ENCODE assay signal across 23 mouse cellular contexts in the genomic region with DNA sequence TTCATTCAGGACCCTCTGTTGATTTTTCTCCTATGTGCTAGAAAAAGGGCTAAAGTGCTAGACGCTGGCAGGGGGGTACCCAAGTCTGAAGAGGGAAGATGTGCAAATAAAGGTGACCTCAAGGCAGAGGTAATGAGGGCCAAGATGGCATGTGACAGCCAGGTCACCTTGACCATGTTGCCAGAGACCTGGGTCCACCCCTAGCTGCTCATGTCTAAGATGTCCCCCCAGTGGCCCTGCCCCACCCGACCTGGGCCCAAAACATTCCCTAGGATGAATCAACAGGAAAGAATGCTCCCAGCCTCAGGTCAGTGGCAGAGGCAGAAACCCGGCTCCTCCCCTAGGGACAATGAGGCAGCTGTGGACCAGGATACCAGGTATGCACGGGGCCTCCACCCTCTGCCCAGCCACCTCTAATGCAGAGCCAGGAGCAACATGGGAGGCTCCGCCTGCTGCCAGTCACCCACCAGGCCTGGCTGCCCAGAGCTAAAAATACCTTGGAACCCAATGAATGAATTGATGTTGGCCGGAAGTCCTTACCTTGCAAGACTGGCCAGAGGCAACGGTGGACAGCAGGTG. TPM values are rescaled to one million over a fixed set of nuclear protein-coding genes. Genes with fewer than 3 reads are reported as not detected.
A peak's percentile ranks its signal among the peaks of the same experiment; 100 is the strongest.
DNase-seq lines count a peak whose midpoint lies in the region; ATAC-seq and TF ChIP-seq lines count a peak whose summit lies in the region.
"Had no signal": no experiment of that assay in that cellular context is flagged by ENCODE, and none has a peak within 500 bp of the region (broad histone marks: within the 10 kb centered on the region; RNA-seq: fewer than 3 reads in every experiment).

No protein-coding gene starts in this region.

- 79% methylated on average over 7 of the region's 7 CpGs for WGBS in midbrain, embryonic 11.5 days
- 82% methylated on average over 7 of the region's 7 CpGs for WGBS in midbrain, embryonic 16.5 days

- H3K9me3 ChIP-seq in midbrain, embryonic 11.5 days (ENCODE audit: control insufficient read depth, low read length), result no peaks in the 10 kb centered on the region
- no peaks in the 10 kb centered on the region for H3K9me3 ChIP-seq in midbrain, embryonic 16.5 days (replicated peaks; ENCODE audit: control insufficient read depth, low read length, poor library complexity, severe bottlenecking)
- H3K9me3 ChIP-seq in ES-Bruce4 (replicated peaks; ENCODE audit: control insufficient read depth, insufficient read depth, low read length, poor library complexity, severe bottlenecking), result no peaks in the 10 kb centered on the region
- H3K9me3 ChIP-seq: embryonic facial prominence, embryonic 12.5 days; hindbrain, embryonic 15.5 days; limb, embryonic 12.5 days; midbrain, embryonic 12.5 days had no signal

- no peak for TF ChIP-seq POLR2A in ES-Bruce4 (IDR thresholded peaks at IDR 0.05; ENCODE audit: insufficient read depth, low read length)
- no peak for TF ChIP-seq POLR2A in myocyte (IDR thresholded peaks at IDR 0.05; ENCODE audit: insufficient read length, low read depth)

- DNase-seq in heart, adult 9 months (ENCODE audit: low spot score in 2 of 2), result peak; percentile 20 to 30
- DNase-seq in heart, adult 8-10 months (ENCODE audit: low spot score), result no peak
- DNase-seq in midbrain, embryonic 11.5 days (ENCODE audit: low spot score, missing footprints), result peak; percentile 54
- DNase-seq in thymus, postnatal 10 days (ENCODE audit: low spot score in 2 of 2), result no peak
- DNase-seq: adrenal gland, adult 8-10 months; cerebellum, adult 18-20 months; cerebellum, postnatal 14 days; liver, postnatal 0 days; lung, postnatal 10 days; right cerebral cortex, postnatal 14 days; spleen, adult 18-20 months; thymus, postnatal 4 days had no signal

- no peak overlapping the region for H3K4me3 ChIP-seq in midbrain, embryonic 11.5 days (ENCODE audit: low read depth, low read length)
- H3K4me3 ChIP-seq in midbrain, embryonic 16.5 days (ENCODE audit: low read depth, low read length), result no peak overlapping the region
- H3K4me3 ChIP-seq in ES-Bruce4 (ENCODE audit: low read depth, low read length) (no peak overlapping the region), myocyte (peak overlapping the region; percentile 21)
- H3K4me3 ChIP-seq: hindbrain, embryonic 15.5 days had no signal

- no peak overlapping the region for H3K4me2 ChIP-seq in midbrain, embryonic 11.5 days
- H3K4me2 ChIP-seq in midbrain, embryonic 16.5 days (ENCODE audit: low read length), result no peak overlapping the region
- H3K4me2 ChIP-seq in myocyte (ENCODE audit: low read depth), result peak overlapping the region; percentile 92

- no peak overlapping the region for H3K27ac ChIP-seq in midbrain, embryonic 11.5 days (ENCODE audit: low read depth, low read length)
- H3K27ac ChIP-seq in midbrain, embryonic 16.5 days (ENCODE audit: low read length), result no peak overlapping the region
- H3K27ac ChIP-seq in ES-Bruce4 (ENCODE audit: insufficient read depth, low read length), result no peak overlapping the region
- H3K27ac ChIP-seq: embryonic facial prominence, embryonic 12.5 days; hindbrain, embryonic 15.5 days; limb, embryonic 12.5 days; midbrain, embryonic 12.5 days had no signal

- TF ChIP-seq CTCF in ES-Bruce4 (IDR thresholded peaks at IDR 0.05; ENCODE audit: low read depth, low read length), result no peak

- no peak overlapping the region for H3K9ac ChIP-seq in midbrain, embryonic 11.5 days (ENCODE audit: low read length)
- H3K9ac ChIP-seq in midbrain, embryonic 16.5 days (ENCODE audit: low read depth, low read length), result no peak overlapping the region
- H3K9ac ChIP-seq in ES-Bruce4 (ENCODE audit: low read depth, poor library complexity, severe bottlenecking), result no peak overlapping the region
- H3K9ac ChIP-seq: embryonic facial prominence, embryonic 12.5 days; hindbrain, embryonic 15.5 days; liver, postnatal 0 days; midbrain, embryonic 12.5 days had no signal

- no peaks in the 10 kb centered on the region for H3K36me3 ChIP-seq in midbrain, embryonic 11.5 days (ENCODE audit: control insufficient read depth, insufficient read depth, low read length)
- no peaks in the 10 kb centered on the region for H3K36me3 ChIP-seq in midbrain, embryonic 16.5 days (ENCODE audit: control insufficient read depth, insufficient read depth, low read length)
- H3K36me3 ChIP-seq in ES-Bruce4 (ENCODE audit: control insufficient read depth, insufficient read depth, low read length, poor library complexity, severe bottlenecking) (no peaks in the 10 kb centered on the region), myocyte (ENCODE audit: control insufficient read depth, insufficient read depth) (no peaks in the 10 kb centered on the region)
- H3K36me3 ChIP-seq: embryonic facial prominence, embryonic 12.5 days; hindbrain, embryonic 15.5 days; limb, embryonic 12.5 days; midbrain, embryonic 12.5 days had no signal

- peaks cover 5% of the 10 kb centered on the region; the same call in 1 of the 2 replicates for H3K4me1 ChIP-seq in midbrain, embryonic 11.5 days (ENCODE audit: control insufficient read depth, insufficient read depth, low read length)
- H3K4me1 ChIP-seq in midbrain, embryonic 16.5 days (ENCODE audit: control insufficient read depth, insufficient read depth, low read length), result 0 out of 2 replicates have a peak, but pooled peaks cover 2% of the 10 kb centered on the region
- H3K4me1 ChIP-seq in ES-Bruce4 (ENCODE audit: control insufficient read depth, insufficient read depth, low read length), result no peaks in the 10 kb centered on the region

- 0 out of 2 replicates have a peak, but pooled peaks have one; percentile 31 for TF ChIP-seq EP300 in ES-Bruce4 (IDR thresholded peaks at IDR 0.05; ENCODE audit: insufficient read depth, low read depth, low read length)

- H3ac ChIP-seq in myocyte (ENCODE audit: control insufficient read depth, insufficient read length), result no peak overlapping the region

- H3K79me2 ChIP-seq in myocyte (ENCODE audit: control insufficient read depth, insufficient read depth), result no peaks in the 10 kb centered on the region

- peaks cover 12% of the 10 kb centered on the region; the same call in 1 of the 2 replicates for H3K27me3 ChIP-seq in midbrain, embryonic 11.5 days (ENCODE audit: control insufficient read depth, insufficient read depth, low read length)
- peaks cover 14% of the 10 kb centered on the region for H3K27me3 ChIP-seq in midbrain, embryonic 16.5 days (ENCODE audit: control insufficient read depth, insufficient read depth, low read depth, low read length)
- H3K27me3 ChIP-seq in ES-Bruce4 (ENCODE audit: control insufficient read depth, insufficient read depth, low read length, poor library complexity, severe bottlenecking) (no peaks in the 10 kb centered on the region), myocyte (ENCODE audit: control insufficient read depth, insufficient read depth, insufficient read length) (peaks cover 4% of the 10 kb centered on the region)

- no peak for ATAC-seq in midbrain, embryonic 11.5 days (ENCODE audit: low FRiP score)
- ATAC-seq in midbrain, embryonic 16.5 days, result no peak
- ATAC-seq: activated CD4-positive, CD25-positive, alpha-beta regulatory T cell, adult 4 months; liver, postnatal 0 days had no signal

TF ChIP-seq in myocyte, 11 proteins besides CTCF, POLR2A, EP300 and RAD21:
- no peak for TF ChIP-seq POLR2AphosphoS2 (IDR thresholded peaks at IDR 0.05; ENCODE audit: insufficient read length, low read depth)
- no peak for TF ChIP-seq TCF3 (IDR thresholded peaks at IDR 0.05; ENCODE audit: insufficient read length, low read depth)
- TF ChIP-seq TCF12 (IDR thresholded peaks at IDR 0.05; ENCODE audit: insufficient read depth, poor library complexity, severe bottlenecking), result no peak

RNA-seq across cellular contexts. Expression of gene Loxl4, which starts 1.1 kb away (rescaled TPM):
- total RNA-seq in heart, adult 8-10 months (2022), result 1 to 10 TPM in 1 of 4 experiments, under 1 TPM in 3; 0.60 to 1.1 (median 0.81) TPM
- 0.12 and 0.25 TPM in 2 replicates for polyA plus RNA-seq in midbrain, embryonic 11.5 days (2014; fragmentation: Nextera tagmentation; extraction: Ambion mirVana)
- 0.13 and 0.17 TPM in 2 replicates for polyA plus RNA-seq in midbrain, embryonic 16.5 days (2015; fragmentation: Nextera tagmentation; extraction: Ambion mirVana)
- polyA plus RNA-seq in ES-Bruce4 (2011; ENCODE audit: insufficient read depth, insufficient read length, low read depth, missing spikeins) (3.1 and 3.8 TPM in 2 replicates), myocyte (2012; fragmentation: generic; extraction: Trizol) (4.9 TPM)
- total RNA-seq: hematopoietic stem cell, adult 5-6 weeks; megakaryocyte progenitor cell, adult 5-6 weeks; monocyte, adult 5-6 weeks had no signal
- polyA plus RNA-seq: hindbrain, embryonic 15.5 days had no signal

Comparison
In these comparisons a context has a peak if more than half of its experiments do, and no peak if none do; other contexts are left out.
1. DNase-seq: peak in heart, adult 9 months (2 of 2) and midbrain, embryonic 11.5 days (single experiment); none in heart, adult 8-10 months (single experiment) and thymus, postnatal 10 days (0 of 2).